Mouse (Mus musculus) lung, postnatal 10 days (tissue): ENCODE data around the gene Ubac1.

ENCODE experiments used
- DNase-seq: peaks from one replicate; pipeline ENCODE4 v3.0.0; 2021

Ubac1 gene

GRCm38 (mm10) chr2:26022258-26022565 is 665 bp upstream of the Ubac1 start:
- DNase-seq: peak; percentile 5

GRCm38 (mm10) chr2:26020714-26021560 is 610 bp downstream of the Ubac1 start:
- DNase-seq: peak; percentile 57

- no peak for DNase-seq
Measured at GRCm38 (mm10) chr2:26019923-26020322, 1.6 kb downstream of the Ubac1 start.

GRCm38 (mm10) chr2:26017326-26017725 is 4.2 kb downstream of the Ubac1 start:
- DNase-seq: no peak

- DNase-seq: no peak
Measured at GRCm38 (mm10) chr2:26013674-26014073, 7.9 kb downstream of the Ubac1 start.

GRCm38 (mm10) chr2:26011420-26011819 is 10.1 kb downstream of the Ubac1 start:
- no peak for DNase-seq

- no peak for DNase-seq
Measured at GRCm38 (mm10) chr2:26002001-26002400, 19.5 kb downstream of the Ubac1 start.

- no peak for DNase-seq
Measured at GRCm38 (mm10) chr2:26001136-26001535, 20.4 kb downstream of the Ubac1 start.

GRCm38 (mm10) chr2:25997716-25998115 is 23.8 kb downstream of the Ubac1 start:
- DNase-seq: no peak

- no peak for DNase-seq
Measured at GRCm38 (mm10) chr2:25994791-25995190, 26.8 kb downstream of the Ubac1 start.

GRCm38 (mm10) chr2:25992285-25992684 is 29.3 kb downstream of the Ubac1 start:
- no peak for DNase-seq

GRCm38 (mm10) chr2:25989651-25990050 is 31.9 kb downstream of the Ubac1 start:
- DNase-seq: no peak

- DNase-seq: no peak
Measured at GRCm38 (mm10) chr2:25987817-25988216, 33.7 kb downstream of the Ubac1 start.

- DNase-seq: no peak
Measured at GRCm38 (mm10) chr2:25986601-25987000, 34.9 kb downstream of the Ubac1 start.

GRCm38 (mm10) chr2:25983159-25983907 is 38.2 kb downstream of the Ubac1 start, which contains the start of gene Camsap1:
Gene Camsap1 (minus strand): TSS chr2:25983282.
- peak; percentile 100 for DNase-seq

GRCm38 (mm10) chr2:25982426-25983091 is 39.0 kb downstream of the Ubac1 start:
- DNase-seq: no peak

GRCm38 (mm10) chr2:25982052-25982425 is 39.5 kb downstream of the Ubac1 start:
- peak; percentile 55 for DNase-seq

GRCm38 (mm10) chr2:25978997-25979396 is 42.5 kb downstream of the Ubac1 start:
- no peak for DNase-seq

GRCm38 (mm10) chr2:25977587-25978239 is 43.8 kb downstream of the Ubac1 start:
- no peak for DNase-seq

- DNase-seq: no peak
Measured at GRCm38 (mm10) chr2:25975141-25975770, 46.3 kb downstream of the Ubac1 start.

- DNase-seq: peak; percentile 40
Measured at GRCm38 (mm10) chr2:25970426-25970825, 51.1 kb downstream of the Ubac1 start.

- DNase-seq: peak; percentile 24
Measured at GRCm38 (mm10) chr2:25969319-25969718, 52.2 kb downstream of the Ubac1 start.

GRCm38 (mm10) chr2:25949291-25949690 is 72.3 kb downstream of the Ubac1 start:
- no peak for DNase-seq
